Mouse (Mus musculus): ENCODE measurements at regions not wholly inside any gene's neighbourhood (a gene's known extent, or its start where the extent isn't known, plus 50 kb on each side); places are given as distances from the start of the nearest gene placed in this dataset.
"Not testable (repeated sequence)": the region's sequence is repeated elsewhere in the genome, so short reads cannot be mapped to it uniquely, and the experiment has no call there.

- Histone ChIP-seq H3K9ac (replicated peaks; ENCODE audit: low read depth, low read length) (no peak overlapping the region), H3K36me3 (ENCODE audit: control insufficient read depth, insufficient read depth, low read length) (no peaks in the 10 kb centered on the region), H3K4me1 (ENCODE audit: control insufficient read depth, insufficient read depth, low read length) (no peaks in the 10 kb centered on the region), H3K4me2 (ENCODE audit: low read depth, low read length) (no peak overlapping the region), H3K27ac (ENCODE audit: low read depth, low read length) (no peak overlapping the region), H3K4me3 (ENCODE audit: low read depth, low read length) (no peak overlapping the region), H3K27me3 (ENCODE audit: control insufficient read depth, insufficient read depth, low read length) (no peaks in the 10 kb centered on the region), H3K9me3 (ENCODE audit: control insufficient read depth, low read length) (no peaks in the 10 kb centered on the region)
- ATAC-seq (ENCODE audit: low read depth) = no peak
- WGBS = 91% methylated on average over 5 of the region's 5 CpGs
These were observed 403.1 kb downstream of the Zpld1 start for GRCm38 (mm10) chr16:54894661-54895060.

- ATAC-seq (ENCODE audit: low read depth) = no peak
- Histone ChIP-seq H3K4me1 (ENCODE audit: control insufficient read depth, insufficient read depth, low read length) (no peaks in the 10 kb centered on the region), H3K9ac (replicated peaks; ENCODE audit: low read depth, low read length) (no peak overlapping the region), H3K4me3 (ENCODE audit: low read depth, low read length) (no peak overlapping the region), H3K4me2 (ENCODE audit: low read depth, low read length) (no peak overlapping the region), H3K36me3 (ENCODE audit: control insufficient read depth, insufficient read depth, low read length) (no peaks in the 10 kb centered on the region), H3K9me3 (ENCODE audit: control insufficient read depth, low read length) (no peaks in the 10 kb centered on the region), H3K27ac (ENCODE audit: low read depth, low read length) (no peak overlapping the region), H3K27me3 (ENCODE audit: control insufficient read depth, insufficient read depth, low read length) (no peaks in the 10 kb centered on the region)
These were observed 440.4 kb downstream of the Zpld1 start for GRCm38 (mm10) chr16:54857369-54857768.

GRCm38 (mm10) chr16:54842996-54843395, 454.8 kb downstream of the Zpld1 start:
- ATAC-seq (ENCODE audit: low read depth); H3K27ac ChIP-seq (ENCODE audit: low read depth, low read length): not testable (repeated sequence)

More at GRCm38 (mm10) chr16:54842996-54843395, 454.8 kb downstream of the Zpld1 start:
- H3K4me3 ChIP-seq (ENCODE audit: low read depth, low read length); H3K27me3 ChIP-seq (ENCODE audit: control insufficient read depth, insufficient read depth, low read length); H3K36me3 ChIP-seq (ENCODE audit: control insufficient read depth, insufficient read depth, low read length); H3K4me2 ChIP-seq (ENCODE audit: low read depth, low read length); H3K9me3 ChIP-seq (ENCODE audit: control insufficient read depth, low read length); H3K4me1 ChIP-seq (ENCODE audit: control insufficient read depth, insufficient read depth, low read length); H3K9ac ChIP-seq (replicated peaks; ENCODE audit: low read depth, low read length): not testable (repeated sequence)
- WGBS = 97% methylated on average over 3 of the region's 4 CpGs
